Mouse (Mus musculus): ENCODE results near the gene Ccnd2.

Ccnd2 gene

GRCm38 (mm10) chr6:127152106-127152951 lies at the start of gene Ccnd2:
Gene Ccnd2, minus strand, starts transcription at chr6:127152193.
- DNase-seq = no peak

DNA sequence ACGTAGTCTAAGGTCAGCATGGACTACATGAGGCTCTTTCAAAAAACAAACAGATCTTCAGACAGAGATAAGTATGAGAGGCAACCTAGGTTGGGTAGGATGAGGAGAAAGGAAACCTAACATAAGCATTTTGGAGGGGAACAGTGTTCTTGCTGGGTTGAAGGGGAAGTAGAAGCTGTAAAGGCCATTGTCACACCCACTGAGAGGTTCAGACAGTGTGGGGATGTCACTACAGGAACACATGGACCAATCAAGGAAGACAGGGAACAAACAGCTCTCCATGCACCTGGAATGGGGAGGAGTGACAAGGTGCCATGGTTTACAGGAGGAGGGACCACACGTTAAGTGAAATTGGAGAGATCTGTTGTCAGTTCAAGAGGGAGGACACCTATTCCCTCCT lies 45.0 kb upstream of the Ccnd2 start:
- DNase-seq = no peak

- no peak for DNase-seq
These were observed 29.3 kb upstream of the Ccnd2 start for GRCm38 (mm10) chr6:127181296-127181695.

- no peak for DNase-seq
These were observed 27.2 kb upstream of the Ccnd2 start for GRCm38 (mm10) chr6:127179056-127179759.

GRCm38 (mm10) chr6:127177962-127178361 lies 26.0 kb upstream of the Ccnd2 start:
- no peak for DNase-seq

GRCm38 (mm10) chr6:127177441-127177840 lies 25.4 kb upstream of the Ccnd2 start:
- no peak for DNase-seq

GRCm38 (mm10) chr6:127172461-127172860 lies 20.5 kb upstream of the Ccnd2 start:
- DNase-seq = no peak

- DNase-seq = no peak
These were observed 18.7 kb upstream of the Ccnd2 start for GRCm38 (mm10) chr6:127170734-127171133.

DNA sequence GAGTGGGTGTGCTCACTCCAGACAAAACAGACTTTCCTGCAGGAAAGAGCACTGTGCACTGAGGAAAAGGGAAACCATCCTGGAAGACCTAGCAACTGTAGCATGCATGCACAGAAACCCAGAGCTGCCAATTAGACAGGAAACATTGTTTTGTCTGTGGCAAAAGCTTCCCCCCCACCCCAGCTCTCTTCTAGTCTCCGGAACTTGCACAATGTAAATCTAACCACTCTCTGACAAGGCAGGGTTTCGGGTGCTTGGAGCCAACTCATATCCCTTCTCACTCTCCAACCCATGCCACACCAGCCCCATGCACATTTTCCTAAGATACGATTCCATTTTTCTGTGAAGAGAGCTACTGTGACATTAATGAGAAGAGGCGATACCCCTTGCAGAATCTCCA lies 13.7 kb upstream of the Ccnd2 start:
- DNase-seq = no peak

DNA sequence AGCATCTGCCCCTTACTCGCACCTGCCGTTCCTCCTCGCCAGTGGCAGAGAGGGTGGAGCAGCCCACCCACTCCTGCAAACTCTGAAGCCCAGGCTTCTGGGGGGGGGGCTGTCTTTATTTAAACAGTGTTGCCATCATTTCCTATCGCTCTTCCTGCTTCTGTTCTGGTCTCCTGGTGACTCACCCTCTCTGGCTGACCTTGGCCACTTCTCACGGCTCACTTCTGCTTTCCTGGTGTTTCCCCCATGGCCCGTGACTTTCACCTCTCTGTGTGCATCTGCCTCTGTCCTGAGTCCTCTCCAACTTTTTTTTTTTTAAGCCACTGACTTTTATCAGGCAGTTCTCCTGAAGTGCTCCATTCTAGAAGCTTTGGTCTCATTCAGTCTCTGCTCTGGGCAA lies 10.8 kb upstream of the Ccnd2 start:
- DNase-seq = no peak

- no peak for DNase-seq
These were observed 5.3 kb upstream of the Ccnd2 start for GRCm38 (mm10) chr6:127157321-127157720.

- no peak for DNase-seq
These were observed 3.5 kb upstream of the Ccnd2 start for GRCm38 (mm10) chr6:127155468-127155867.

DNA sequence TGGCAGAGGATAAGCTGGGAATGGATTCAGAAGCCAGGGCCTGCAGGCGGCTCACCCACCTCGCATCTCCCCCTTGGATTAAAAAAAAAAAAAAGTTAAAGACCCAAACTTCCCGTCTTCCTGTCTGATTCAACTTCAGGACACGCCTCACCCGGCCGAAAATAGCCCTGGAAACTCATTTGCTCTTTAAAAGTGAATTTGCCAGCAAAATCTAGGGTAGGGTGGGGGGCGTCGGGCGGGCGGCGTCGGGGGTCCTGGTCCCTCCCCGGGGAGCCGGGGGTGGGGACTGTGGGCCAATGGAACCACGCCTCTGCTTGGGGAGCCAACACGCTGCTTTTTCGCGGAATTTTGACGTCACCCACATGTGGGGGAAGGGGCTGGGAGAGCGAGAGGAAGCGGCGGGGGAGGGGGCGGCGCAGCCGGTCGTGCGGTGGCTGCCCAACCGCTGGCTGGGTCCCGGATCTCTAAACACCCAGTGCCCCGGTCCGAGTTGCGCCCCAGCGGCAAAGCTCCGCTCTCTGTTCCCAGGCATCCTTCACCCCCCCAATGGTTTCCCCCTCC lies 2.8 kb upstream of the Ccnd2 start:
- DNase-seq = no peak

DNA sequence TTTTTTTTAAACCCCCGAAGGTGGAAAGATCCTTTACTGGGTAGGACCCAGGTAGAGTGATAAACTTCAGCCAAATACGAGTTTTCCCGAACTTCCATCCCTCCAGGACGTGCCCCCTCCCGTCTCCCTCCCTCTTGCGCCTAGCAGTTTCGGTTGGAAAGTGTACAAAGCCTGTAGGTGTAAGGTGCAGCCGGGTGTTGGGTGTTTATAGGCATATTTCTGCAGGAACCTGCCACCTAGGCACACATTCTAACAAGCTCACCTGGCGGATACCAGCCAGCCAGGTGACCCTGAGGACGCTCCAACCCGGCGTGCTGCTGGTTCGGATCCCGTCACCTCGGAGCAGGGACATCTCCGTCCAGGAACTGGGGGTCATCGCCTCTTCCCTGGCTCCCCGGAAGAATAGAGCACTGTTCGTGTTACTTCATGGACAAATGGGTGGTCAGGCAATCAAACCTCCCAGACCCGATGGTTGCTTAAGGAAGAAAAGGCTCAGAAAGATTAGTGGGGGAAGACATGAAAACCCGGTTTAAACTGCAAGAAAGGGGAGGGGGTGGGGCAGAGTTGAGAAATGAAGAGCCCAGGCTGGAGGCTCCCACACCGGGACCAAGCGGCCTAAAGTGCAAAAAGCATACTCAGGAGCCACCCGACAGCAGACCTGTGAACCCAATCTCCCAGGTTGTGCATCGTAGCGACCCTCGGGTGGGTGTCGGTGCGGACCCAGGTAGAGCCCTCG lies 2.1 kb upstream of the Ccnd2 start:
- no peak for DNase-seq

- DNase-seq = no peak
These were observed 1.4 kb upstream of the Ccnd2 start for GRCm38 (mm10) chr6:127153296-127153800.

- no peak for DNase-seq
These were observed 358 bp downstream of the Ccnd2 start for GRCm38 (mm10) chr6:127151565-127152105.

- no peak for DNase-seq
These were observed 1.1 kb downstream of the Ccnd2 start for GRCm38 (mm10) chr6:127150663-127151564.

- no peak for DNase-seq
These were observed 1.9 kb downstream of the Ccnd2 start for GRCm38 (mm10) chr6:127149944-127150662.

DNA sequence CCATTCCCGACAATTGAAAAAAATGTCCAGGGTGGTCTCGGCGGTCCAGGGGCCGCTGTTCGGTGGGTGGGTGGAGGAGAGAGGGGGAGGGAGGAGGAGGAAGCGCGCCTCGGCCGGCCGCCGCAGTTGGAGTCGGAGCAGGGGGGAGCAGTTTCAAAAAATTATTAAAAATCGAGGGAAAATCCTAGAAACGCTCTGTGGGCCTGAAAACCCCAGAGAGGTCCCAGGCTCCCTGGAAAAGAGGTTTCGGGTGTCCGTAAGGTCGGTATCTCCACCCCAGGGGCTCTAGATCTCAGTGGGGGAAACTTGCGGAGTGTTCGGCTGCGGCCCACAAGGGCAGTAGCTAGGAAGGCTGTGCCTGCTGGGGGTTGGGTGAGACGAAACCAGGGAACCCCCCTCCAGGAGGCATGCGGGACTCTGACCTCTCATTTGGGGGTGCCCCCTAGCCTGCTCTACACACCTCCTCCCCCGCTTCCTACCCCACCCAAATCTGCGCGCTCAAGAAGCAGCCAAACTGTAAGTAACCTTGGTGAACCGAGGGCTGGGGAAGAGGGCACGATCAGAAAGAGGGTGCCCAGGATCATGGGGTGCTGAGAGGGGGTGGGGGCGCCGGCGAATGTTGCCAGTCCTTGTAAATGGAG lies 2.6 kb downstream of the Ccnd2 start:
- no peak for DNase-seq

GRCm38 (mm10) chr6:127148526-127149302 lies 3.3 kb downstream of the Ccnd2 start:
- no peak for DNase-seq

All from cerebellum, adult 11-12 months (tissue).